8 mouse cellular contexts compared by ENCODE assay signal in the genomic region with DNA sequence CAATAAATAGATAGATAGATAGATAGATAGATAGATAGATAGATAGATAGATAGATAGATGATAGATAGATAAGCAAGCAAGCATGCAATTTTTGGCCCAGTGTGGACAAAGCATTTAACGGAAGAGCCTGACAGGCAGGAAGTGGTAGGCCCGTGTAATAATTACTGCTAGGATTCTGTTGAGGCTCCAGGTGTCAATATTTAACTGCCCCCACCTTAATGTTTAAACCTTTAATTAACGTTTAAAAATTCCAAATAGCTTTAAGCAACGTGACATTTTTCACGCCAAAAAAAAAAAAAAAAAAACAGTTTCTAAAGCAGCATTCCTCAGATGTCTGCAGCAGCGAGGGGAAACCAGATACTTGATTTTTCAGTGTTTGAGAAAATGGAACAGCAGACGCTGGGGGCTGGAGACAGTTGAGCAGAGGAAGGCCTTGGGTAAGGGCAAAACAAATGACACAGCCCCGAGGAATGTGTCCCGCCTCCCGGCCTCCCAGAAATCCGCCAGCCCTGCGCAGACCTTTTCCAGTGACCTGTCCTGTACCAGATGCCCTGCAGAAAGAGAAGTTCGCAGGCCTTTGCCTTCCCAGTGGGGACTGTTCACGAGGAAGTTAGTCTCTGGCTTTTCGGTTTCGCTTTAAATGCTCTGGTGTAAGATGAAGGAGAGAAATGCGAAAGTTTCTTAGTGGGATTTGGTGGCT. TPM values are rescaled to one million over a fixed set of nuclear protein-coding genes. Genes with fewer than 3 reads are reported as not detected.
DNase-seq lines count a peak whose midpoint lies in the region; ATAC-seq lines count a peak whose summit lies in the region.

No protein-coding gene starts in this region.

- H3K4me1 ChIP-seq in kidney, embryonic 14.5 days (ENCODE audit: control insufficient read depth, insufficient read depth, low read length), result no peaks in the 10 kb centered on the region
- peaks cover 5% of the 10 kb centered on the region; the same call in 1 of the 2 replicates for H3K4me1 ChIP-seq in forebrain, embryonic 10.5 days

- H3K4me2 ChIP-seq in kidney, embryonic 14.5 days (replicated peaks; ENCODE audit: low read depth, low read length), result no peak overlapping the region

- no peak overlapping the region for H3K9ac ChIP-seq in kidney, embryonic 14.5 days (ENCODE audit: low read depth, low read length)

- H3K4me3 ChIP-seq in kidney, embryonic 14.5 days (ENCODE audit: low read length), result no peak overlapping the region
- H3K4me3 ChIP-seq in forebrain, embryonic 10.5 days, result no peak overlapping the region

- no peak for ATAC-seq in kidney, embryonic 14.5 days (ENCODE audit: low FRiP score, low TSS enrichment)
- peak; percentile 52 for ATAC-seq in megakaryocyte, adult 5-6 weeks (ENCODE audit: poor library complexity, severe bottlenecking)

- H3K27me3 ChIP-seq in kidney, embryonic 14.5 days (ENCODE audit: control insufficient read depth, insufficient read depth, low read length), result no peaks in the 10 kb centered on the region
- H3K27me3 ChIP-seq in forebrain, embryonic 10.5 days (ENCODE audit: poor library complexity, severe bottlenecking), result no peaks in the 10 kb centered on the region

- peak overlapping the region; percentile 12; the same call in 1 of the 2 replicates for H3K27ac ChIP-seq in kidney, embryonic 14.5 days (ENCODE audit: low read depth, low read length)
- H3K27ac ChIP-seq in forebrain, embryonic 10.5 days, result no peak overlapping the region

- 51% methylated on average over 17 of the region's 17 CpGs for WGBS in kidney, embryonic 14.5 days
- WGBS in forebrain, embryonic 10.5 days, result 81% methylated on average over 17 of the region's 17 CpGs

- H3K9me3 ChIP-seq in kidney, embryonic 14.5 days (ENCODE audit: control insufficient read depth, low read length), result no peaks in the 10 kb centered on the region
- no peaks in the 10 kb centered on the region for H3K9me3 ChIP-seq in forebrain, embryonic 10.5 days

- H3K36me3 ChIP-seq in kidney, embryonic 14.5 days (ENCODE audit: control insufficient read depth, insufficient read depth, low read length), result no peaks in the 10 kb centered on the region
- no peaks in the 10 kb centered on the region for H3K36me3 ChIP-seq in forebrain, embryonic 10.5 days (replicated peaks)

- DNase-seq in urinary bladder, postnatal 36 days (ENCODE audit: low spot score in 2 of 2), result peak; percentile 13 to 31
- no peak for DNase-seq in urinary bladder, adult 2 months (ENCODE audit: low spot score)
- DNase-seq in gastrocnemius, adult 8-10 months (ENCODE audit: low spot score in 2 of 2), result peak; percentile 27 to 44
- no peak for DNase-seq in forebrain, embryonic 10.5 days (ENCODE audit: extremely low spot score, low spot score)
- DNase-seq in left cerebral cortex, adult 9 months (ENCODE audit: low spot score in 2 of 2), result no peak
- DNase-seq in left cerebral cortex, adult 18-20 months (ENCODE audit: low spot score in 2 of 2), result no peak

RNA-seq across cellular contexts. Expression of gene Srsf10, which starts 35.6 kb away (rescaled TPM):
- polyA plus RNA-seq in urinary bladder, adult 2 months (2012; rRNA removed), result 50.8 and 61.7 TPM in 2 replicates
- total RNA-seq in gastrocnemius, adult 8-10 months (2022), result 10 to 100 TPM; 14.3 to 27.1 (median 22.0) TPM
- polyA plus RNA-seq in kidney, embryonic 14.5 days (2014; fragmentation: Nextera tagmentation; extraction: Ambion mirVana), result 334 and 342 TPM in 2 replicates
- total RNA-seq in megakaryocyte, adult 5-6 weeks (2015), result 104 and 125 TPM in 2 replicates
- 130 and 147 TPM in 2 replicates for total RNA-seq in megakaryocyte, adult 5-6 weeks (2017)
- polyA plus RNA-seq in forebrain, embryonic 10.5 days (2016; fragmentation: Nextera tagmentation; extraction: Ambion mirVana), result 383 and 421 TPM in 2 replicates
- total RNA-seq in left cerebral cortex, adult 18-20 months (2021), result 10 to 100 TPM; 72.3 to 76.1 TPM

RNA-seq across cellular contexts. Expression of gene Pnrc2, which starts 53.7 kb away (rescaled TPM):
- polyA plus RNA-seq in urinary bladder, adult 2 months (2012; rRNA removed), result 100 and 122 TPM in 2 replicates
- total RNA-seq in gastrocnemius, adult 8-10 months (2022), result 10 to 100 TPM; 30.2 to 36.3 (median 32.7) TPM
- 174 and 209 TPM in 2 replicates for polyA plus RNA-seq in kidney, embryonic 14.5 days (2014; fragmentation: Nextera tagmentation; extraction: Ambion mirVana)
- total RNA-seq in megakaryocyte, adult 5-6 weeks (2015), result 248 and 273 TPM in 2 replicates
- 249 and 251 TPM in 2 replicates for total RNA-seq in megakaryocyte, adult 5-6 weeks (2017)
- polyA plus RNA-seq in forebrain, embryonic 10.5 days (2016; fragmentation: Nextera tagmentation; extraction: Ambion mirVana), result 205 and 219 TPM in 2 replicates
- total RNA-seq in left cerebral cortex, adult 18-20 months (2021), result 10 to 100 TPM; 39.6 to 52.7 TPM

Comparison
In these comparisons a context has a peak if more than half of its experiments do, and no peak if none do; other contexts are left out.
1. DNase-seq: peak in urinary bladder, postnatal 36 days (2 of 2) and gastrocnemius, adult 8-10 months (2 of 2); none in urinary bladder, adult 2 months (single experiment), forebrain, embryonic 10.5 days (single experiment), left cerebral cortex, adult 9 months (0 of 2) and left cerebral cortex, adult 18-20 months (0 of 2).
2. RNA of gene Pnrc2, which starts 53.7 kb away (total RNA-seq): 248 to 273 TPM in megakaryocyte, adult 5-6 weeks; 39.6 to 52.7 TPM in left cerebral cortex, adult 18-20 months and 30.2 to 36.3 TPM in gastrocnemius, adult 8-10 months; every median in the first group is over 4 times any median in the second.